Mouse (Mus musculus) embryo, embryonic 10.5 days (tissue): ENCODE results near the gene Arsb.

Experiments
- DNase-seq: peaks from one replicate; pipeline ENCODE4 v3.0.0-alpha.2; 2015; ENCODE audit warnings: low spot score

Gene Arsb

DNA sequence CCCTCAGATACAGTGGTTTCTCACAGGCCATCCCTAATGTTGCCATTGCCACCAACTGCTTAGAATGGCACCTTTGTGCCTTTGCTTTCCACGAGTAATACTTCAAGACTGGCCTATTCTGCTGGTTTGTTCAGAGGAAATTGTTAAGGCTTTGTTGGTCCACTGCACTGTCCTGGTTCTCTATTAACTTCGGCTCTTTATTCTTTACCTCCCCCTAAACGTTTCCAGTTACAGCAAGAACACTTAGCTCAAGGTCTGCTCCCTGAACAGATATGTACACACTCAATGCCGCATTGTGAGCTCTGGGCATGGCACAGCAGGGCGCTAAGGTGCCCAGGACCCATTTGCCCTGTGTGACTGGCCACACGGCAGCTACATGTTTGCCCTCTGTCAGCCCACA, 119.8 kb downstream of the Arsb start:
- no peak for DNase-seq

- no peak for DNase-seq
Measured at GRCm38 (mm10) chr13:93892101-93892500, 120.7 kb downstream of the Arsb start.

DNA sequence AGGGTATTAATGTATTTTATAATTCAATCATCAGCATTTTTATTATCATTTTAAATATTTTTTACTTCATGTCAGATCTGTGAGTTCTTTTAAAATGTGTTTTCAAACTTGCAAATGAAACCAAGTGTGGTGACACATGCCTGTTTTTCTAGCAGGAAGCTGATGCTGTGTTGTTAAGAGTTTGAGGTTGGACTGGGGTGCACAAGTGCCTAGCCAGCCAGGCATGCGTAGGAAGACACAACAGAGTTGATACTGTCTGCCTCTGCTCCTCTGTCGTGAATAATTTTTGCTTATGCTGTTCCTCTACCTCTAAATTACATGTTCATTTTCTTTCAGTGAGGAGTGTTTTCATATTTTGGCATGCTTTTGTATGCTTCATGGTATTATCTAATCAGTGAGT, 122.7 kb downstream of the Arsb start:
- no peak for DNase-seq

- DNase-seq, result no peak
Measured at GRCm38 (mm10) chr13:93895430-93895829, 124.0 kb downstream of the Arsb start.

GRCm38 (mm10) chr13:93897943-93898826, 126.8 kb downstream of the Arsb start:
- peak; percentile 64 for DNase-seq

GRCm38 (mm10) chr13:93899378-93900256, 128.2 kb downstream of the Arsb start:
- peak; percentile 68 for DNase-seq

DNA sequence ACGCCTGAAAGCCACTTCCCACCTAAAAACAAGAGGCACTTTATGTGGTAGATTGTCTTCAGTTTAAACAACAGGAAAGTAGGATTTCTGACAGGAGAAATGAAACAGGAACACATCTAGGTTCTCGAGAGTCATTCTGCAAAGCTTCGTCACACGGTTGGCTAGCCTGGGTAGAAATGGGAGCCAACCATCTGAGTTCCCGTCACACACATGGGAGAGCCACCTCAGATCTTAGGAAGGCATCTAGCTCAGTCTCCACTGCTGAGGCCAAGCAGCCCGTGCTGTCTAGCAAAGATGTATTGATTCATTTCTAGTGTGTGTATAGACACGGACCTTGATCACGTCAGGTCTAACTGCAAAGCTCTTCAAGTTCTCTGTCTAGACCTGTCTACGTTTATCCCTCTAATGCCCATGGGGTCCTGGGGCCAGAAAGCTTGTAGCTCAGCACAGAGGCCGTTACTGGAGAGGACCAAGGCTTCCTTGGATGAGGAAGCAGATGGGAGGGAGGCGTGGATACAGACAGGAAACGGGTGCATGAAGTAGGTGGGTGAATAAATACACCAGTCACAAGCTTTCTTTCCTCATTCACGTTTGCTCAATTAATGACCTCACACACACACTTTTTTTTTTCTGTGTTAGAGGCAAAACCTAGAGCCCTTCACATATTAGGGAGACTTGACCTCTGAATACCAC, 129.7 kb downstream of the Arsb start:
- no peak for DNase-seq

GRCm38 (mm10) chr13:93902126-93902525, 130.7 kb downstream of the Arsb start:
- no peak for DNase-seq

- DNase-seq, result no peak
Measured at GRCm38 (mm10) chr13:93906552-93907245, 135.3 kb downstream of the Arsb start.

DNA sequence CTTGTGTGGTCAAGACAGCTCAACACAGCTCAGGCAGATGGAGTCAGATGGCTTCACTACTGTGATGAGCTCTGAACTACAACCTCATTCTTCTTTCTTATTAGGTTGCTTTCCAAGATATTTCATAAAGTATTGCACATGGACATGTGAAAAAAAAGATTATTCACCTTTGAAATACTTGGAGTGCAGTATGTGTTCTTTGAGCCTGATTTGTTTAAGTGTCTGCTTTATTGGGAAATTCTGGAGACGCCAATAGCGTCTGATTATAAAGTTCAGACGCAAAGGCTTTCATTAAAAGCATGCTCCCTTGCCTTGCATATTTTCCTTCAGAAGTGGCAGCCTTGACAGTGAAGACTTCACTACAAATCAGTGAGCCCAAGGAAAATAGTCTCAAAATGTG, 136.5 kb downstream of the Arsb start:
- no peak for DNase-seq

DNA sequence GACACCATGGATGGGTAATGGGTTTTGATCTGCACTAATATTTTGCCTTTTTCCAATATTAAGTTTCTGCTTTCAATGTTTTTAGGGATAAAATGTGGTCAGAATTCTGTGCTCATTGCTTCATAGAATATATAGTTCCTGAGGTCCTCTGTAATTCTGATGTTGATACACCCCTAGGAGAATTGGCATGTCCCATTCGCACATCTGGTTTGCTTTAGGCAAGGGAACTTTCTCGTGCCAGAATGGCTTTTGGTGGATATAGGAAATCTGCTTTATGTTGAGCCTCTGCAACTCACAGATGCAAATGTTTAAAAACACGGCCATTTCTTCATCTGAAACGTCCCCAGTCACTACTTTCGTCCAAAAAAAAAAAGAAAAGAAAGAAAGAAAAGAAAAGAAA, 138.4 kb downstream of the Arsb start:
- DNase-seq, result no peak

- DNase-seq, result no peak
Measured at GRCm38 (mm10) chr13:93911037-93911436, 139.6 kb downstream of the Arsb start.

GRCm38 (mm10) chr13:93912326-93912915, 141.0 kb downstream of the Arsb start:
- no peak for DNase-seq

- no peak for DNase-seq
Measured at GRCm38 (mm10) chr13:93914206-93914605, 142.8 kb downstream of the Arsb start.

- DNase-seq, result no peak
Measured at GRCm38 (mm10) chr13:93915641-93916570, 144.5 kb downstream of the Arsb start.

DNA sequence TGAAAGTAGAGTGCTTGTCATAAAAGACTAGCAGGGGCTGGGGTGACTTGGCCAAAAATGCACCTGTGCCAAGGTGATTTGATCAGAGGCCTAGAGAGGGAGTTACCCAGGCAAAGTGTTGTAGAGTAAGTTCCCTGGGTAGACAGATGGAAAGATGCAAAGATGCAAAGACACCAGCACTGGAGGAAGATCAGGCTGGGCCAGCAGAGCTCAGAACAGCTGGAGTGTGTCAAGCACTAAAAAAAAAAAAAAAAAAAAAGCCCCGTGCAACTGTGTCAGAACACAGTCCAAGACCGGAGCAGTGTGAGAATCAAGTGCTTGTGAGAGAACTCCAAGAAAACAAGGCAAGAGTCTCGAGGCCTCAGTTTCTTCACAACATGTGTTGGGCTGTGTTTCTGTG, 148.1 kb downstream of the Arsb start:
- DNase-seq, result no peak

GRCm38 (mm10) chr13:93920080-93920785, 148.8 kb downstream of the Arsb start:
- no peak for DNase-seq

GRCm38 (mm10) chr13:93920786-93921300, 149.4 kb downstream of the Arsb start:
- no peak for DNase-seq

DNA sequence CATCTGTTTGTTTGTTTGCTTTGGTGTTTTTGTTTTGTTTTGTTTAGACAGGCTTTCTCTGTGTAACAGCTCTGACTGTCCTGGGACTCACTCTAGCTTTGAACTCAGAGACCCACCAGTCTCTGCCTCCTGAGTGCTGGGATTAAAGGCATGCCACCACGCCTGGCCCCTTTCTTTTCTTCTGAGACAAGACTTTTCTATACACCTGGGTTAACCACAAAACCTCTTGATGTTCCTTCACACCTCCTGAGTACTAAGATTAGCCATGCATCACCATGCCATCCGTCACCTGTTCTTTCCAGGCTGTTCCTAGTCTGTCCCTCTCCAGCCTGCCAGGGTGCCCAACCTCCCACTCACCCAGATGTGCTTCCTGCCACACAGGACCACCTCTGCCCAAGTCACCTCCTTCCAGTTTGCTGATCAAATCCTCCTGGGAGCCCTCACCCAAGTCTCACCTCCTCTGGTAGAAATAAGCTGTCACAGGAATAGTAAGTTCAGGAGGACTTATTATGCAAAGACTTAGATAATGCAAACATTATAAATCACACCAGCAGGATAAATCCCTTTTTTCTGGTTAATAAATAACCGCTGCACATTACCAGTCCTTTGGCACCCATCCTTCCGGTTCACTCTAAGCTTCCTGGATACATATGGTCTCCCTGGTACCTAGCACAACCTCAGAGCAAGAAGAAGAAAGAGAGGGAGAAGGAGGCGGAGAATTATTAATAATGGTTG, 150.6 kb downstream of the Arsb start:
- no peak for DNase-seq
